Mouse (Mus musculus): ENCODE measurements around the gene Tmem50a. TPM values are rescaled to one million over a fixed set of nuclear protein-coding genes. Genes with fewer than 3 reads are reported as not detected.

The Tmem50a gene
- polyA plus RNA-seq, 1 experiment from 2014 or later, result 131 TPM

Other genes with a start within 250 kb of the Tmem50a start
- 3.9 and 4.1 TPM in 2 replicates for gene Man1c1, start 210.7 kb downstream of the Tmem50a start, polyA plus RNA-seq (2014; fragmentation: Nextera tagmentation; extraction: Ambion mirVana)
- gene Ldlrap1, start 147.0 kb downstream of the Tmem50a start, polyA plus RNA-seq (2014; fragmentation: Nextera tagmentation; extraction: Ambion mirVana), result 32.2 and 33.3 TPM in 2 replicates
- 26.3 and 28.3 TPM in 2 replicates for gene Maco1, start 61.7 kb downstream of the Tmem50a start, polyA plus RNA-seq (2014; fragmentation: Nextera tagmentation; extraction: Ambion mirVana)
- gene Rhd, start 50.5 kb downstream of the Tmem50a start, polyA plus RNA-seq (2014; fragmentation: Nextera tagmentation; extraction: Ambion mirVana), result 213 and 235 TPM in 2 replicates
- gene Rsrp1, start 8.6 kb upstream of the Tmem50a start, polyA plus RNA-seq (2014; fragmentation: Nextera tagmentation; extraction: Ambion mirVana), result 360 and 390 TPM in 2 replicates
- gene Syf2, start 15.9 kb upstream of the Tmem50a start, polyA plus RNA-seq (2014; fragmentation: Nextera tagmentation; extraction: Ambion mirVana), result 83.9 and 89.4 TPM in 2 replicates
- gene Runx3, start 205.6 kb upstream of the Tmem50a start, polyA plus RNA-seq (2014; fragmentation: Nextera tagmentation; extraction: Ambion mirVana), result 0.71 and 0.82 TPM in 2 replicates